In the genomic region with DNA sequence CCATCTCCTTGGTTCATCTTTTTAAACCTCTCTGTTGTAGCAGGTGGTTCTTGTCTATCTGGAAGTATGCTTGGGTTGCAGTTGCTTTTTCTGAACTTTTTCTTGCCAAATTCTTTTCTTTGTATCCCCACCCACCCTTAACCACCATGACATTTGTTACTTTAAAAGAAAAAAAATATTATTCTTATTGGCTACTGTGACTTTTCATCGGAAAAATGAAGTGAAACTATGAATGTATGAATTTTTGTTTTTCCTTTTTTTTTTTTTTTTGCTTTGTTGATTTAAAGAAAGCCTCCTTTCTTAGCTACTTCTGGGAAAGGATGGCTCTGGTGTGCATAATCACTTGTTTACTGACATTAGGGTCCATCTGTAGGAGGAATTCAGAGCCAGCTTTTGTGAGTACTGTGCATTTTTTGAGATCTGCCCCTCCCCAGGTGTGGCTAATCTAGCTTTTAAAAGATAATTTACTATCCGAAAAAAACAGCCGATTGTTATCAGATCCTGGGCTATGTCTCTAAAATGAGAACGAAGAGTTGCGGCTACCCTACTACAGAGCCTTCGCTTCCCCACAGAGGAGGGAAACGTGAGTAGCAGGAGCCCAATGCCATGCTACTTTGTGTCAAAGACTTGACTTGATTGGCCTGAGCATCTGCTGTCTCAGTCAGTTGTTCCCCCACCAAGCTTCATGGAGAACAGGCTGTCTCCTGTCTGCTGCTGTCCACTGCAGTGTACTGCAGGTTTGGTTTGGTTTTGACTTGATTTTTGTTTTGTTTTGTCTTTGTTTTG, we compare ENCODE assay signal across 1 mouse cellular context.
TF ChIP-seq lines count a peak whose summit lies in the region.

No protein-coding gene starts in this region.

TF ChIP-seq in CH12.LX, 34 proteins besides CTCF, POLR2A, EP300 and RAD21:
- TF ChIP-seq ZKSCAN1 (IDR thresholded peaks at IDR 0.05; ENCODE audit: borderline replicate concordance, low read depth, low read length) (no peak), ELF1 (IDR thresholded peaks at IDR 0.05; ENCODE audit: low read depth, low read length) (no peak), MEF2A (IDR thresholded peaks at IDR 0.05; ENCODE audit: borderline replicate concordance, low read depth, low read length) (no peak), SIN3A (IDR thresholded peaks at IDR 0.05; ENCODE audit: low read length) (no peak), UBTF (IDR thresholded peaks at IDR 0.05; ENCODE audit: low read depth, low read length) (no peak), HCFC1 (IDR thresholded peaks at IDR 0.05; ENCODE audit: low read depth, low read length) (no peak), CHD2 (IDR thresholded peaks at IDR 0.05; ENCODE audit: low read length) (no peak), USF2 (conservative IDR thresholded peaks at IDR 0.05; ENCODE audit: low read depth, low read length) (no peak), RCOR1 (conservative IDR thresholded peaks at IDR 0.05; ENCODE audit: low read depth, low read length) (no peak), JUN (IDR thresholded peaks at IDR 0.05; ENCODE audit: insufficient read depth, low read depth, low read length) (no peak), MAFK (IDR thresholded peaks at IDR 0.05; ENCODE audit: insufficient replicate concordance, low read length) (no peak), SMC3 (IDR thresholded peaks at IDR 0.05; ENCODE audit: low read depth, low read length) (no peak), ETS1 (conservative IDR thresholded peaks at IDR 0.05; ENCODE audit: low read depth, low read length) (no peak; the same call in 1 of the 2 replicates), CHD1 (IDR thresholded peaks at IDR 0.05; ENCODE audit: low read depth, low read length) (no peak), NRF1 (IDR thresholded peaks at IDR 0.05; ENCODE audit: low read depth, low read length) (no peak), JUND (conservative IDR thresholded peaks at IDR 0.05; ENCODE audit: low read depth, low read length) (no peak), POLR2AphosphoS2 (IDR thresholded peaks at IDR 0.05; ENCODE audit: low read depth, low read length) (no peak), MYC (IDR thresholded peaks at IDR 0.05; ENCODE audit: low read depth, low read length) (0 out of 2 replicates have a peak, but pooled peaks have one; percentile 23), ZNF384 (IDR thresholded peaks at IDR 0.05; ENCODE audit: low read depth, low read length) (peak; percentile 94), MAX (IDR thresholded peaks at IDR 0.05; ENCODE audit: low read length) (peak; percentile 75; the same call in 1 of the 2 replicates), KAT2A (IDR thresholded peaks at IDR 0.05; ENCODE audit: insufficient replicate concordance, low read length) (no peak), GABPA (IDR thresholded peaks at IDR 0.05; ENCODE audit: insufficient replicate concordance, low read depth, low read length) (no peak), BHLHE40 (IDR thresholded peaks at IDR 0.05; ENCODE audit: low read depth, low read length) (peak; percentile 88), PAX5 (IDR thresholded peaks at IDR 0.05; ENCODE audit: low read length) (no peak), TBP (conservative IDR thresholded peaks at IDR 0.05; ENCODE audit: low read depth, low read length) (no peak), NELFE (IDR thresholded peaks at IDR 0.05; ENCODE audit: low read depth, low read length) (no peak), ZC3H11A (IDR thresholded peaks at IDR 0.05; ENCODE audit: low read depth, low read length) (no peak), ZMIZ1 (IDR thresholded peaks at IDR 0.05; ENCODE audit: low read depth, low read length) (no peak), MAZ (IDR thresholded peaks at IDR 0.05; ENCODE audit: low read depth, low read length) (no peak), TCF12 (IDR thresholded peaks at IDR 0.05; ENCODE audit: low read depth, low read length) (peak; percentile 39; the same call in 1 of the 2 replicates), IRF4 (IDR thresholded peaks at IDR 0.05; ENCODE audit: low read depth, low read length) (peak; percentile 71), MXI1 (IDR thresholded peaks at IDR 0.05; ENCODE audit: low read depth, low read length) (peak; percentile 80), E2F4 (IDR thresholded peaks at IDR 0.05; ENCODE audit: insufficient replicate concordance, low read depth, low read length) (no peak), USF1 (IDR thresholded peaks at IDR 0.05; ENCODE audit: low read depth, low read length) (no peak)
